12 mouse cellular contexts compared by ENCODE assay signal in the genomic region with DNA sequence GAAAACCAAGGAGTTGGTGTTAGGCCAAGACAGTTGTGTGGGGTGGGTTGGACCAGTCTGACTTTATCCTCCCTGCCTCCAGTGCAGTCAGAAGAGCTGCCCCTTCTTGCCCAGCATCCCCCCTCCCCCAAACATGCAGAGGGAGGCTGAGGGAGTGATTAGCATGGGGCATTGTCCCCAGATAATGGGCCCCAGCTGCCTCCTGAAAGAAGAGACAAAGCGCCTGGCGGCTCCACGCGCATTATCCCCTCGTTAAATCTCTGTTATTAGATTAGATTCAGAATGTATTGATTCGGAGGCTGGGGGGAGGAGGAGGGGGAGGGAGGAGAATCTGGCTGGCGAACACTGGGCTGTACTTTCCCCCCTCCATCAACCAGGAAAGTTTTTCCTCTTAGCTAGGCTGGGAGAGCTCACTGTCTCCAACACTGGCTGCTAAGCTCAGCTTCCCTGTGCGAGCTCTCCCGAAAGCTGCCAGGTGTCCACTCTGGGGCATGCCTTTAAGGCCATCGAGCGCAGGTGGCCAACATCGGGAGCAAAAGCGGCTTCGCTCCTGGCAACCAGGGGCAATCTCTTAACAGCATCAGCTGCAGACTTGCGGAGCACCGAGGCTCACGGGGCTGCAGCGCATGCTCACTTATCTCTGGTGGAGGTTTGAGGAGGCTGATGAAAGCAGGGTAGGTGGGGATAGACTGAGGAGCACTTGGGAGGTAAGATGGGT. TPM values are rescaled to one million over a fixed set of nuclear protein-coding genes. Genes with fewer than 3 reads are reported as not detected.
A peak's percentile ranks its signal among the peaks of the same experiment; 100 is the strongest.
DNase-seq lines count a peak whose midpoint lies in the region; ATAC-seq lines count a peak whose summit lies in the region.
"Had no signal": no experiment of that assay in that cellular context is flagged by ENCODE, and none has a peak within 500 bp of the region (broad histone marks: within the 10 kb centered on the region; RNA-seq: fewer than 3 reads in every experiment).

No protein-coding gene starts in this region.

- H3K9me3 ChIP-seq in embryonic facial prominence, embryonic 13.5 days = no peaks in the 10 kb centered on the region
- no peaks in the 10 kb centered on the region for H3K9me3 ChIP-seq in hindbrain, embryonic 14.5 days (ENCODE audit: control insufficient read depth, low read length)
- no peaks in the 10 kb centered on the region for H3K9me3 ChIP-seq in neural tube, embryonic 12.5 days
- H3K9me3 ChIP-seq in liver, embryonic 12.5 days (replicated peaks) = no peaks in the 10 kb centered on the region
- H3K9me3 ChIP-seq: limb, embryonic 12.5 days had no signal

- peak overlapping the region; percentile 42 for H3K4me2 ChIP-seq in embryonic facial prominence, embryonic 13.5 days
- peak overlapping the region; percentile 44 for H3K4me2 ChIP-seq in hindbrain, embryonic 14.5 days (replicated peaks)
- peak overlapping the region; percentile 44 for H3K4me2 ChIP-seq in neural tube, embryonic 12.5 days (replicated peaks)
- H3K4me2 ChIP-seq in liver, embryonic 12.5 days = no peak overlapping the region
- H3K4me2 ChIP-seq: limb, embryonic 12.5 days had no signal

- H3K27me3 ChIP-seq in embryonic facial prominence, embryonic 13.5 days = peaks cover 21% of the 10 kb centered on the region
- no peaks in the 10 kb centered on the region for H3K27me3 ChIP-seq in hindbrain, embryonic 14.5 days (ENCODE audit: control insufficient read depth, insufficient read depth, low read length)
- H3K27me3 ChIP-seq in neural tube, embryonic 12.5 days (replicated peaks) = 0 out of 2 replicates have a peak, but pooled peaks cover 3% of the 10 kb centered on the region
- H3K27me3 ChIP-seq in liver, embryonic 12.5 days (replicated peaks) = peaks cover 35% of the 10 kb centered on the region

- no peak overlapping the region for H3K9ac ChIP-seq in embryonic facial prominence, embryonic 13.5 days
- peak overlapping the region; percentile 42 for H3K9ac ChIP-seq in hindbrain, embryonic 14.5 days
- 0 out of 2 replicates have a peak overlapping the region, but pooled peaks have one; percentile 22 for H3K9ac ChIP-seq in neural tube, embryonic 12.5 days
- H3K9ac ChIP-seq in liver, embryonic 12.5 days = no peak overlapping the region
- H3K9ac ChIP-seq: limb, embryonic 12.5 days had no signal

- peak; percentile 11 to 21 for DNase-seq in frontal cortex, postnatal 10 days (ENCODE audit: low spot score in 2 of 2)
- DNase-seq in frontal cortex, postnatal 14 days (ENCODE audit: low spot score in 2 of 2) = no peak
- peak; percentile 36 for DNase-seq in hindbrain, embryonic 14.5 days (ENCODE audit: low spot score)
- no peak for DNase-seq in spleen, adult 18-20 months
- no peak for DNase-seq in lung, postnatal 14 days

- H3K36me3 ChIP-seq in embryonic facial prominence, embryonic 13.5 days = no peaks in the 10 kb centered on the region
- no peaks in the 10 kb centered on the region for H3K36me3 ChIP-seq in hindbrain, embryonic 14.5 days (replicated peaks; ENCODE audit: control insufficient read depth, insufficient read depth)
- H3K36me3 ChIP-seq in neural tube, embryonic 12.5 days = no peaks in the 10 kb centered on the region
- no peaks in the 10 kb centered on the region for H3K36me3 ChIP-seq in liver, embryonic 12.5 days
- H3K36me3 ChIP-seq: limb, embryonic 12.5 days had no signal

- peaks cover 10% of the 10 kb centered on the region for H3K4me1 ChIP-seq in embryonic facial prominence, embryonic 13.5 days
- peaks cover 10% of the 10 kb centered on the region for H3K4me1 ChIP-seq in hindbrain, embryonic 14.5 days (replicated peaks; ENCODE audit: control insufficient read depth, insufficient read depth, low read length)
- peaks cover 12% of the 10 kb centered on the region for H3K4me1 ChIP-seq in neural tube, embryonic 12.5 days
- H3K4me1 ChIP-seq in liver, embryonic 12.5 days = no peaks in the 10 kb centered on the region

- no peak overlapping the region for H3K27ac ChIP-seq in embryonic facial prominence, embryonic 13.5 days
- peak overlapping the region; percentile 59 for H3K27ac ChIP-seq in hindbrain, embryonic 14.5 days
- peak overlapping the region; percentile 20; the same call in 1 of the 2 replicates for H3K27ac ChIP-seq in neural tube, embryonic 12.5 days
- H3K27ac ChIP-seq in liver, embryonic 12.5 days = no peak overlapping the region
- H3K27ac ChIP-seq: limb, embryonic 12.5 days had no signal

- no peak overlapping the region for H3K4me3 ChIP-seq in embryonic facial prominence, embryonic 13.5 days
- no peak overlapping the region for H3K4me3 ChIP-seq in hindbrain, embryonic 14.5 days (replicated peaks; ENCODE audit: low read length)
- no peak overlapping the region for H3K4me3 ChIP-seq in neural tube, embryonic 12.5 days
- no peak overlapping the region for H3K4me3 ChIP-seq in liver, embryonic 12.5 days
- H3K4me3 ChIP-seq: erythroblast, embryonic 14.5 days; limb, embryonic 12.5 days had no signal

- ATAC-seq in embryonic facial prominence, embryonic 13.5 days (ENCODE audit: insufficient number of reproducible peaks, insufficient read depth, low FRiP score, low TSS enrichment, low read depth) = no peak
- peak; percentile 51; the same call in 1 of the 2 replicates for ATAC-seq in hindbrain, embryonic 14.5 days (ENCODE audit: low FRiP score)
- ATAC-seq in neural tube, embryonic 12.5 days (ENCODE audit: low FRiP score, low read depth) = peak; percentile 82
- ATAC-seq in liver, embryonic 12.5 days = no peak
- ATAC-seq: Patski had no signal

- 6% methylated on average over 18 of the region's 18 CpGs for WGBS in embryonic facial prominence, embryonic 13.5 days
- WGBS in hindbrain, embryonic 14.5 days = 9% methylated on average over 18 of the region's 18 CpGs
- 6% methylated on average over 18 of the region's 18 CpGs for WGBS in neural tube, embryonic 12.5 days
- 44% methylated on average over 18 of the region's 18 CpGs for WGBS in liver, embryonic 12.5 days (ENCODE audit: insufficient replicate concordance)

RNA-seq across cellular contexts. Expression of a gene that starts 14.9 kb away (rescaled TPM):
- polyA plus RNA-seq in embryonic facial prominence, embryonic 13.5 days (2015; fragmentation: Nextera tagmentation; extraction: Ambion mirVana) = 1.2 and 1.5 TPM in 2 replicates
- 1.1 and 1.9 TPM in 2 replicates for polyA plus RNA-seq in hindbrain, embryonic 14.5 days (2014; fragmentation: Nextera tagmentation; extraction: Ambion mirVana)
- 1.4 and 2.2 TPM in 2 replicates for polyA plus RNA-seq in neural tube, embryonic 12.5 days (2016; fragmentation: Nextera tagmentation; extraction: Ambion mirVana)
- not detected in 2 replicates for polyA plus RNA-seq in liver, embryonic 12.5 days (2016; fragmentation: Nextera tagmentation; extraction: Ambion mirVana)
- polyA plus RNA-seq: gonadal fat pad, adult 2 months; Patski had no signal

RNA-seq across cellular contexts. Expression of a gene that starts 60.0 kb away (rescaled TPM):
- polyA plus RNA-seq in embryonic facial prominence, embryonic 13.5 days (2015; fragmentation: Nextera tagmentation; extraction: Ambion mirVana) = 1.9 and 2.2 TPM in 2 replicates
- 5.3 and 6.0 TPM in 2 replicates for polyA plus RNA-seq in hindbrain, embryonic 14.5 days (2014; fragmentation: Nextera tagmentation; extraction: Ambion mirVana)
- 7.7 TPM in 2 replicates for polyA plus RNA-seq in neural tube, embryonic 12.5 days (2016; fragmentation: Nextera tagmentation; extraction: Ambion mirVana)
- polyA plus RNA-seq in liver, embryonic 12.5 days (2016; fragmentation: Nextera tagmentation; extraction: Ambion mirVana) = 1.5 and 1.6 TPM in 2 replicates

Comparison
In these comparisons a context has a peak if more than half of its experiments do, and no peak if none do; other contexts are left out.
1. DNase-seq: peak in frontal cortex, postnatal 10 days (2 of 2) and hindbrain, embryonic 14.5 days (single experiment); none in frontal cortex, postnatal 14 days (0 of 2), spleen, adult 18-20 months (0 of 2) and lung, postnatal 14 days (single experiment).
2. ATAC-seq: peak in hindbrain, embryonic 14.5 days (single experiment) and neural tube, embryonic 12.5 days (single experiment); none in embryonic facial prominence, embryonic 13.5 days (single experiment) and liver, embryonic 12.5 days (single experiment).
3. H3K27ac ChIP-seq: peak in hindbrain, embryonic 14.5 days (single experiment) and neural tube, embryonic 12.5 days (single experiment); none in embryonic facial prominence, embryonic 13.5 days (single experiment) and liver, embryonic 12.5 days (single experiment).
4. H3K9ac ChIP-seq: peak in hindbrain, embryonic 14.5 days (single experiment) and neural tube, embryonic 12.5 days (single experiment); none in embryonic facial prominence, embryonic 13.5 days (single experiment) and liver, embryonic 12.5 days (single experiment).